Mouse (Mus musculus): ENCODE data around the gene Zmynd19. TPM values are rescaled to one million over a fixed set of nuclear protein-coding genes. Genes with fewer than 3 reads are reported as not detected.
A peak's percentile ranks its signal among the peaks of the same experiment; 100 is the strongest.

The Zmynd19 gene
- 19.4 and 22.6 TPM in 2 replicates for polyA plus RNA-seq (2012; rRNA removed)

DNA sequence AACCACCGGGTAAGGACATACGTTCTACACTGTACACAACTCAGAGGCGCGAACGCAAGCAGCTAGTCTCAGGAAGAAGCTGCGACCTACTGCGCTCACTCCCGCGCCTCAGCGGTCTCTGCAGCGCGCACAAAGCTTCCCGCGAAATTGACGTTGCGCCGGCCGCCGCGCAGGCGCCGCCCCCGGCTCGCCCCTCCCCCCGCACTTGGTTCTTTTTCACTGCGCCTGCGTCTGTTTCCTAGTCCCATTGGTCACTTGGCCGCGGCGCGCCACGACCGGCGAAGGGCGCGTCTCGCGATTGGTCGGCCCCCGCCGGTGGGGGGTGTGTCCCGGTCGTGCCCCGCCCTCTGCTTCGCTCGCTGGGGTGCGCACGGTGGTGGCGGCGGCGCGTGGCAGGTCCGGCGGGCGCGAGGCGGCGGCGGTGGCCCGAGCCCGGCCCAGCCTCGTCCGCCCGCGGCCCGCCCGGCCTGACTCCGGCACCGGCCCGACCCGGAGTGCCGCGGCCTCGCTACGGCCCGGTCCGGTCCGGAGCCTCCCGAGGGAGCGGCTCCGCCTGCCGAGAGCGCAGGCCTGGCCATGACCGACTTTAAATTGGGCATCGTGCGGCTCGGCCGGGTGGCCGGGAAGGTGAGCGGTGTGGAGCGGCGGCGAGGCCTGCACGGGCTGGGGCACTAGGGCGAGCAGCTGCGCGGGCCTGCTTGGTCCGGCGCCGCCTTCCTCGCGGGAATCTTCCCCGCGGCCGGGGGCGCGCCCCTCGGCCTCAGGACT, at the start of gene Zmynd19:
Gene Zmynd19, plus strand, starts transcription at position 372 of the 768 bp plus-strand sequence.
- DNase-seq (ENCODE audit: extremely low spot score in 1 of 2, low spot score in 1 of 2): peak; percentile 93 to 98

- peak in 1 of 2 experiments; percentile 66 for DNase-seq (ENCODE audit: extremely low spot score in 1 of 2, low spot score in 1 of 2)
These were observed 48.5 kb upstream of the Zmynd19 start for GRCm38 (mm10) chr2:24901055-24901454.

- DNase-seq (ENCODE audit: extremely low spot score in 1 of 2, low spot score in 1 of 2): no peak
These were observed 46.6 kb upstream of the Zmynd19 start for GRCm38 (mm10) chr2:24902999-24903398.

- DNase-seq (ENCODE audit: extremely low spot score in 1 of 2, low spot score in 1 of 2): no peak
These were observed 44.6 kb upstream of the Zmynd19 start for GRCm38 (mm10) chr2:24904823-24905652.

DNA sequence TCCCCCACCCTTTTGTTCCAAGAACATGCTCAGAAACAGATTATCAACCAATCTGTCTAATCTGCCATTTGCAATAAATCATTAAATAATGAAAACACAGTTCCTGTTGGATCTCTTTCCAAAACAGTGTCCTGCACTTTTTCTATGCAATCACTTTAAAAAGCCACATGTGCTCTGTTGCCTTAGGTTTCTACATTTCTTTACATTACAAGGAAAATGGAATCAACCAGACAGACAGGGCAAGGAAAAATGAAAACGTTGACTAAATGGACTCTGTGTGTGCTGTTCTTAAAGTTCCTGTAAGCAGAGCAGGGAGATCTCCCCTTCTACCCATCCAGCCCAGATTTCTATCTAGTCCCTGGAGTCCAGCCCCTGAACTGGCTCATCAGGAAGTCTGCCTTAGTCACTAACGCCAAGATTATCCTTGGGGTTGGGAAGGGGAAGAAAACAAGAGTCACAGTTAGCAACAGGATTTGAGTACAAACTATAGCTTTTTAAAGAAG, 43.9 kb upstream of the Zmynd19 start:
- DNase-seq (ENCODE audit: extremely low spot score in 1 of 2, low spot score in 1 of 2): no peak

- no peak for DNase-seq (ENCODE audit: extremely low spot score in 1 of 2, low spot score in 1 of 2)
These were observed 39.1 kb upstream of the Zmynd19 start for GRCm38 (mm10) chr2:24910481-24910880.

GRCm38 (mm10) chr2:24912189-24912588, 37.4 kb upstream of the Zmynd19 start:
- DNase-seq (ENCODE audit: extremely low spot score in 1 of 2, low spot score in 1 of 2): no peak

DNA sequence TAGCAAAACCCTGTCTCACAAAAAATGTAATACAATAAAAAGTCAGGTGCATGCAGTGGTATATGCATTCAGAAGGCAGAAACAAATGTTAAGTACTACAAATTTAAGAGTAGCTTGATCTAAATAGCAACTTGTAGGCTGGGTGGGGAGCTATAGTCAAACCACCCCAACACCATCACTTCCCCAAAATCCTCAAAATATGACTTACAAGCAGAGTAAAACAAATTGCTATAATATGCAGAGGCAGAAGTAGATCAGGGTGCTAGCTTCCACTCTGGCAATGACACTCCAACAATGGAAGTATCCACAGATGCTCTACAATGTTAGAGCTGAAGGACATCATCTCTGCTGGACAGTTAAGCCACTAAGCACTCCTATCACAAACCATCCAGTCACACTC, 37.0 kb upstream of the Zmynd19 start:
- DNase-seq (ENCODE audit: extremely low spot score in 1 of 2, low spot score in 1 of 2): no peak

- DNase-seq (ENCODE audit: extremely low spot score in 1 of 2, low spot score in 1 of 2): no peak
These were observed 34.8 kb upstream of the Zmynd19 start for GRCm38 (mm10) chr2:24914762-24915161.

DNA sequence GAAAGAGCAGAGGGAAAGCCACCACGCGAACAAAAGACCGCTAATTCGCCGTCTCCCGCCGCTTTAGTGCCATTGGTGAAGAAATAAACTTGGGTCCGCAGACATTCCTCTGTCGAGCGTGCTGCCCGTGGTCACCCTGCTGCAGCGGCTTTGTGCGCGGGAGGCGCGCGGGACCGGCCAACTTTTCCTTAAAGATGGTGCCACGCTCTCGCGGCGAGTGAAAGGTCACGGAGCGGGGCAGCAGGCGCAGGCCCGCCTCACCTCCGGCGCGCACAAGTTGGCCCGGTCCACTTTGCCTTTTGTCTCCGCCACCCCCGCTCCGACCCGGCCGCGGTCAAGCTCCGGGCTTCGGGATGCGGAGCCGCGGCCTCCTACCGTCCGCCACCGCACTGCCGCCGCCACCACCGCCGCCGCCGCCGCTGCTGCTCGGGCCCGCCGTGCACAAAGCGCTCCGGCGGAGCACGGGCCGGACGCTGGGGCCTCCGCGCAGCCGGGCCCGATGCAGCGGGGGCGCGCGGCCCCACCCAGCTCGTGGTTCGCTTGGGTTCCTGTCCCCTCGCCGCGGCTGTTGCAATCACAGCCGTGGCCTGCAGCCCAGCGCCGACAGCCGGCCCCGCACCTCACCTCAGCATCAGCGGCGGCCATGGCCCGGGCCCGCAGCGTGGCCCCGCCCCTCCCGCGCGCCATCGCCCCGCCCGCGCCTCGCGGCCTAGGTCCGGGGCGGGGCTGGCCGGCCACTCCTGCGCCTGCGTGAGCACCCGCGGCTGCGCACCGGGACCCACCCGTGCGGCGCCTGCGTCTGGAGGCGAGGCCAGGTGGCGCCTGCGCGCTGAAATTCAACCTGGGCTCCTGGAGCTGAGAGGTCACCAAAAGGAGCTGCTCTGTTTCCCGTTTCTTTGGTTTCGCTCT, 30.4 kb upstream of the Zmynd19 start, which contains the start of gene Ehmt1:
Gene Ehmt1, minus strand, starts transcription at position 685 of the 909 bp plus-strand sequence.
- peak; percentile 79 to 94 for DNase-seq (ENCODE audit: extremely low spot score in 1 of 2, low spot score in 1 of 2)

DNA sequence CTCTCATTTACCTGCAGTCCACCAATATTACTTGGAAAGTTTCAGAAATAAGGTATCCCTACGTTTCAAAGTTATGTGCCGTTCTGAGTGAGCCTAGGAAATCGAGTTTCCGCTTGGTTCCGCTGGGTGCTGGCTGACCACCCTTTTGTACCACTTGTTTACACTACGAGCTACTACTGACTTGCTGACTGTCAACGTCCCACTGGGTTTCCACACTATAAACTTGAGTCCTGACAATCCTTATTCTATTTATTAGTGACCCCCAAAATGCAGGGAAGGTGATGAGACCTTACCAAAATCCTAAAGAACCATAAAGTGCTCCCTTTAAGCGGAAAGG, 29.8 kb upstream of the Zmynd19 start:
- no peak for DNase-seq (ENCODE audit: extremely low spot score in 1 of 2, low spot score in 1 of 2)

DNA sequence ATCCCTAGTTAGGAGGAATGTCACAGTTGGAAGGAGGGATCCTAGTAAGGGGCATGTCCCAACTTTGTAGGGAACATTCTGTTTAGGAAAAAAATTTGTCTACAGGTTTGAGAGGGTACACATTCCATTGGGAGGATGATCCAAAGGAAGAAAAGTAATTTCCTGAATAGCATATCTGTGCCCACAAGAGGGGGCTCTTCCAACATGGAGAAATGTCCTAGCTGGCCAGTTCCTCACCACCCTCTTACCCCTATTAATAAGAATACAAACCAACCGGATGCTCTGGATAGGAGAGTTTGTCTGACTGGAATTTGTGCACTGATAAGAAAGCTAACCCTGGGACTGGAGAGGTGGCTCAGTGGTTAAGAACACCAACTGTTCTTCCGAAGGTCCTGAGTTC, 26.0 kb upstream of the Zmynd19 start:
- no peak for DNase-seq (ENCODE audit: extremely low spot score in 1 of 2, low spot score in 1 of 2)

DNA sequence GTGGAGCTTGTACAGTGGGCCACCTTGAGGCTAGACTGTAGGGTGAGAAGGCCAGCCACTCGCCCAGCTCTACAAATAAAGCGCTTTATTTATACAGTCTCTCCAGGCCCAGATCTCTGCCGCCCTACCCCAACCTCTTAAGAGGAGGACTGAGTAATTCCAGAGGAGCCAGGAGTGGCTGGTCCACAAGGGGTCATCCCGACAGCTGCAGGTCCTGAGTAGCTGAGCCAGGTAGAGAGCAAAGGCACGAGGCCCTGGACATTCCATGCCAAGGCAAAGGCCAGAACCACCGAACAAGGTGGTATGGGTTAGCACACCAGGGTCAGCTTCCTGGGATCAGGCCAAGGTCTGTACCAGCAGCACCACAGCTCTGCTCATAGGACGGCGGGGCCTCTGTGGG, 24.3 kb upstream of the Zmynd19 start:
- no peak for DNase-seq (ENCODE audit: extremely low spot score in 1 of 2, low spot score in 1 of 2)

DNA sequence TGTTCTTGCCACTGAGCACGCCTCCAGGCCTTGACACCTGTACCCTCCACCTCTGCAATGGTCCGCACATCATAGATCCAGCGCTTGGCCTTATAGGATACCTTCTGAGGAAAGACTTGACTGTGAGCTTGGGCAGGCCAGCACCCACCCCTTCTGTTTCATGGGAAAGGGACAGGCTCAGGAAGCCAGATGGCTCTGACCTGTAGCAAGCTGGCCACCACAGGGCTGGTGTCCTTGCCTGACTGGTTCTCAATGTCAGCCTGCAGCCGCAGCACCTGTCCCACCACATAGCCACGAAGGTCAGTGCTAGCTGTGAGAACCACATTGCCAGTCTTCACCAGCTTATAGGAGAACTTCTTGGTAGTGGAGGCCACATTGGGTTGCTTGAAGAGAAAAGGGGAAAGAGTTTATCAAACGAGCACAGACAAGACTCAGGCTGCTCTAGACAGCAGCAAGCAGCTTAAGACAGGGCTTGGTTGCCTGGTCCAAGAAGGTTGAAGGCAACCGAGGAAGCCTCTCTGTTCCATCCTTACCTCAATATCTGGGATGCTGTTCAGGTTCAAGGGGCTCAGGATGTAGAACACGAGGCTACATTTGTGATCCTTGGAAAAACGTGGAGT, 23.1 kb upstream of the Zmynd19 start:
- DNase-seq (ENCODE audit: extremely low spot score in 1 of 2, low spot score in 1 of 2): no peak

GRCm38 (mm10) chr2:24926965-24927358, 22.6 kb upstream of the Zmynd19 start:
- no peak for DNase-seq (ENCODE audit: extremely low spot score in 1 of 2, low spot score in 1 of 2)

DNA sequence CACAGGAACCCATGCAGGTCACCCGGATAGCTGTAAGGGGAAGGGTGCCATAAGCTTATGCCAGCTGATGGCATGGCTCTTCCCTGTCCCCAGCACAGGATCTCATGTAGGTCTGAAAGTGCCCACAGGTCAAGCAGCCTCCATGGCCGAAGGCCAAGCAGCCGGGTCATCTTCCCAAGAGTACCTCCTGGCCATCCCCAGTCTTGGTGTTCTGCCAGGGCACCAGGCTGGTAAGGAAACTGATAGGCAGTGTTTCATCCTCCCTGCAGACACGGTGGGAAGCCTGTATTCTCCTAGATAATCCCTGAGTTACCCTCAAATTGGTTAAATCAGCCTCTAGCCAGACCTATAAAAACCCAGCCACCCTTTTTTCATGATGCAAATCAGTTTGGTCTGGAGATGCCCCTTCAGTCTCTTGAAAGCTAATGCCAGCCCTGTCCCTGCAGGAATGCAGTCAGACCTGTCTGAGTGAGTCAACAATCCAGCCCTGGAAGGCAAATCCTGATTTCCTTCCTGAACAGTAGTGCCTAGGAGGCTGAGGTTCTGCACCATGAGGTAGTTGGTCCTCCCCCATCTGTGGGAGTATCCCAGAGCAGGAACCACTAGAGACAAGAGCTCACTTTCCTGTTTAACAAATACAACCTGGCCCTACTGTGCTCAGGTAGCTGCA, 21.6 kb upstream of the Zmynd19 start:
- DNase-seq (ENCODE audit: extremely low spot score in 1 of 2, low spot score in 1 of 2): no peak

DNA sequence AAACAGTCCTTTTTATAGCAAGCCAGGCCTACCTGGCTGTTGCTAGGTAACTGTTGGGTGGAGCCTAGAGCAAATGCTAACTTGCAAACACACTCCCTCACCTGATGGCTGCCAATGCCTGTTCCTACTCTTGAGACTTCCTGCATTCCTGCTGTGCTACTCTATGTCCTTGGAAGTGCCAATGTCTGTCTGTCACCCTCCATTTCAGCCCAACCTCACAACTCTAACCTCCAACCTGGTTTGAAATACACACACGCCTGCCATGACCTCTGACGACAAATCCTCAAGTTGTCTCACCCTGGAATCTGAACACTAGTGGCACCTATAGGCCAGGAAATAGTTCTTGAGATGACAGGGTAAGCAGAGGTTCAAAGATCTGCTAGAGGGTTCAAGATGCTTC, 20.5 kb upstream of the Zmynd19 start:
- DNase-seq (ENCODE audit: extremely low spot score in 1 of 2, low spot score in 1 of 2): no peak

GRCm38 (mm10) chr2:24929593-24929992, 20.0 kb upstream of the Zmynd19 start:
- DNase-seq (ENCODE audit: extremely low spot score in 1 of 2, low spot score in 1 of 2): no peak

DNA sequence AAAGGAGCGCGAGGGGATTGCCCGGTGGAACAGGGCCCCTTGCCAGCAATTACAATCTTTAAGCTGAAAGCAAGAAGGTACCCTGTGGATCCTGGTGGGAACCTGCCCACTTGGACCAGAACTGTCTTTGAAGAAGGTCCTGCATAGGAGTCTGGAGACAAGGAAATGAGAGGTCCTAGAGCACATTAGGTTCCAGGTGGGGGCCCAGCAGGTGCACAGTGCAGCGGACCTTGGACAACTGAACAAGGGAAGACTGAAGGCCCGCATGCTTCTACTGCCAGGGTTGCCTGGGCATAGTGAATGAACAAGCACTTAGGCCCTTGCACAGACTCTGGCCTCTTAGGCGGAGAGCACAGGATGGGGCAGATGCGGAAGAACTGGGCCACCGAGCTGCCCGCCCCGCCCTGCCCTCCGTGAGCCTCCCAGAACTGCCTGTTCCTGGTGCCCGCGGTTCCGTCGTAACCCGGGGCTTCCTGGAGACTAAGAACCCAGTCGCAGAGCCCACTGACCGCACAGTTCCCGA, 15.1 kb upstream of the Zmynd19 start:
- no peak for DNase-seq (ENCODE audit: extremely low spot score in 1 of 2, low spot score in 1 of 2)
